Mouse (Mus musculus) thymus, postnatal 0 days (tissue): ENCODE data around the gene Actb. TPM values are rescaled to one million over a fixed set of nuclear protein-coding genes. Genes with fewer than 3 reads are reported as not detected.
A peak's percentile ranks its signal among the peaks of the same experiment; 100 is the strongest.

Experiments
- DNase-seq: peaks from one replicate; pipeline ENCODE4 v3.0.0-alpha.2; 2015; ENCODE audit warnings: low spot score
- polyA plus RNA-seq: library from polyadenylated mRNA; unstranded; fragments of >200 nt; fragmentation: Nextera tagmentation; extraction: Ambion mirVana; gene quantifications from 2 replicates; pipeline ENCODE4 v1.2.1, GENCODE M21; 2015

Actb gene
- polyA plus RNA-seq, 1 experiment from 2014 or later: 27,108 TPM

- no peak for DNase-seq
These were observed 15.7 kb upstream of the Actb start for GRCm38 (mm10) chr5:142922251-142922650.

GRCm38 (mm10) chr5:142921074-142921459 is 14.5 kb upstream of the Actb start:
- DNase-seq: no peak

GRCm38 (mm10) chr5:142920311-142921073 is 13.9 kb upstream of the Actb start:
- peak; percentile 91 for DNase-seq

- DNase-seq: no peak
These were observed 10.8 kb upstream of the Actb start for GRCm38 (mm10) chr5:142917402-142917801.

- peak; percentile 4 for DNase-seq
These were observed 10.0 kb upstream of the Actb start for GRCm38 (mm10) chr5:142916593-142916992.

- DNase-seq: no peak
These were observed 8.7 kb upstream of the Actb start for GRCm38 (mm10) chr5:142915231-142915630.

GRCm38 (mm10) chr5:142912739-142913138 is 6.2 kb upstream of the Actb start:
- no peak for DNase-seq

- no peak for DNase-seq
These were observed 5.8 kb upstream of the Actb start for GRCm38 (mm10) chr5:142912320-142912719.

GRCm38 (mm10) chr5:142911629-142912028 is 5.1 kb upstream of the Actb start:
- DNase-seq: no peak

GRCm38 (mm10) chr5:142909576-142910278 is 3.2 kb upstream of the Actb start:
- DNase-seq: peak; percentile 2

GRCm38 (mm10) chr5:142908941-142909575 is 2.5 kb upstream of the Actb start:
- DNase-seq: peak; percentile 86

- DNase-seq: peak; percentile 11
These were observed 1.4 kb upstream of the Actb start for GRCm38 (mm10) chr5:142907803-142908559.

GRCm38 (mm10) chr5:142907048-142907802 is 671 bp upstream of the Actb start:
- no peak for DNase-seq

GRCm38 (mm10) chr5:142905725-142906531 is 626 bp downstream of the Actb start:
- DNase-seq: peak; percentile 99

GRCm38 (mm10) chr5:142905038-142905695 is 1.4 kb downstream of the Actb start:
- peak; percentile 7 for DNase-seq

- DNase-seq: peak; percentile 1
These were observed 2.1 kb downstream of the Actb start for GRCm38 (mm10) chr5:142904208-142905037.

GRCm38 (mm10) chr5:142903470-142904207 is 2.9 kb downstream of the Actb start:
- DNase-seq: peak; percentile 2
